Mouse (Mus musculus): Measurements from ENCODE around the gene Arhgef25. TPM values are rescaled to one million over a fixed set of nuclear protein-coding genes. Genes with fewer than 3 reads are reported as not detected.

Arhgef25 gene
- polyA plus RNA-seq, 1 experiment from 2014 or later, result 30.1 TPM

DNA sequence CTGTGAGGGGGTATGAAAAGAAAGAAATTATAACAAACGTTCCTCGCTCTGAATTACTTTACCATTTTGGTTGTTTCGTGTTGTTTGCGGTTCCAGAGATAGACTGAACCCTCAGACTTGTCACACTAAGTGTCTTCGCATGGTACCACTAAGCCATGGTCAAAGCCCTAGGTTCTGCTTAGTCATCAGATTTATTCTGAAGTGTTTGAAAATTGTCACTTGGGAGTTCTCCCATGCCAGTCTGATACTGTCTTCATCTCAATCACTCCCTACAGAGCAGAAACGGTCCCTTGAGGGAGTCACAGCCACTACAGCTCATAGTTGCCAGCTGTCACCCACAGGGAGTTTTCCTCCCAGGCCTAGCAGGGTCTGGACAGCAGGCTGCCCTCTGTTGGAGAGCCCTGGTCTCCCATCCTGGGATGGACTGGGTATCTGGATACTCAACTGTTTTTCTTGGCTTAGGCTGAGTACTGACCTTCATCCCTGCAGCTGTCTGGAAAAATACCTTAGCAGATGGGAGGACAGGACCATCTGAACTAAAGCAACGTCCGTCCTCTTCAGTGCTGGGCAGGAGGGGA, 36.5 kb upstream of the Arhgef25 start:
- no peak for ATAC-seq (ENCODE audit: low FRiP score)
- no peak overlapping the region for H3K9ac ChIP-seq (ENCODE audit: low read depth, low read length)

DNA sequence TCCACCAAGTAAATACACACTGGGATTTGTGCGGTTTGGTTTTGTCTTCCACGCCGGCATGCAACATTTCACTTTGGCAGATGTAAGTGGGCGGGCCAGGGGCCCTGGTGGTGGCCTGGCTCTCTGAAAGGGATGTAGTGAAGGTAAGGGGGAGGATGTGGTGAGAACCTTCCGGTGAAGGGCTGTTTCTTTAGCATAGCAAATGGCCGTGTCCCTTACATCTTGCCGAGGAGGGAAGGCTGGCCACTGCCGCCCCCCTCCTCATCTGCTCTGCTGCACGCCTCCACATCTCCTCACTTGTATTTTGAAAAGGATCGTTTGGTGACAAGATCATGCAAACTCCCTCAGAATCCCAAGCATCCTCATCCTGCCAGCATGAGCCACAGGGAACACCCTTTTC, 35.8 kb upstream of the Arhgef25 start:
- no peak for DNase-seq (ENCODE audit: low spot score)
- H3K27me3 ChIP-seq (ENCODE audit: control insufficient read depth, insufficient read depth, low read length), result peaks cover under 1% of the 10 kb centered on the region; the same call in 1 of the 2 replicates
- no peaks in the 10 kb centered on the region for H3K36me3 ChIP-seq (ENCODE audit: control insufficient read depth, insufficient read depth, low read length)
- ATAC-seq (ENCODE audit: low FRiP score), result no peak
- no peak overlapping the region for H3K27ac ChIP-seq (ENCODE audit: low read depth, low read length)
- H3K9me3 ChIP-seq (ENCODE audit: control insufficient read depth, low read length), result no peaks in the 10 kb centered on the region
- H3K4me1 ChIP-seq (replicated peaks; ENCODE audit: control insufficient read depth, insufficient read depth, low read length), result no peaks in the 10 kb centered on the region
- WGBS, result 21% methylated on average over 10 of the region's 10 CpGs
- no peak overlapping the region for H3K9ac ChIP-seq (ENCODE audit: low read depth, low read length)
- H3K4me3 ChIP-seq (ENCODE audit: low read depth, low read length), result no peak overlapping the region
- H3K4me2 ChIP-seq (replicated peaks; ENCODE audit: low read depth, low read length), result no peak overlapping the region

More for the DNA sequence above, 36.5 kb upstream of the Arhgef25 start:
- Histone ChIP-seq H3K36me3 (ENCODE audit: control insufficient read depth, insufficient read depth, low read length) (no peaks in the 10 kb centered on the region), H3K4me2 (replicated peaks; ENCODE audit: low read depth, low read length) (no peak overlapping the region), H3K4me1 (replicated peaks; ENCODE audit: control insufficient read depth, insufficient read depth, low read length) (no peaks in the 10 kb centered on the region), H3K4me3 (ENCODE audit: low read depth, low read length) (no peak overlapping the region), H3K9me3 (ENCODE audit: control insufficient read depth, low read length) (no peaks in the 10 kb centered on the region), H3K27ac (ENCODE audit: low read depth, low read length) (no peak overlapping the region), H3K27me3 (ENCODE audit: control insufficient read depth, insufficient read depth, low read length) (peaks cover 2% of the 10 kb centered on the region; the same call in 1 of the 2 replicates)
- WGBS, result 74% methylated on average over 8 of the region's 8 CpGs
- DNase-seq (ENCODE audit: low spot score), result peak; percentile 41

DNA sequence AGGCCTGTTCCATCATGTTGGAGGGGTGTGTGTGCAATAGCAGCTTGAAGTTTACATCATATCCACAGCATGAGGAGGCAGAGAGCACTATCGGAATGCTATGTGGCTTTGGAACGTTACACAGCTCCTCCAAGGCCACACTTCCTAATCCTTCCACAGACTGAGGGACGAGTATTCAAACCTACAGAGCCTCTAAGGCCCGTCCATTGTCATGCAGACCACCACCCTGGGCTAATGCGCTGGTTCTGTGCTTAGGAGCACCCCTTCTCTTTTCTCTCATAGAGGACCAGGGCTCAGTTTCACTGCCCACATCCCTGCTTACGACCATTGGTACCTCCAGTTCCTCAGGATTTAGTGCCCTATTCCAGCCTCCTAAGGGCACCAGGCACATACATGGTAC, 35.3 kb upstream of the Arhgef25 start:
- Histone ChIP-seq H3K27me3 (ENCODE audit: control insufficient read depth, insufficient read depth, low read length) (no peaks in the 10 kb centered on the region), H3K9ac (ENCODE audit: low read depth, low read length) (no peak overlapping the region), H3K27ac (ENCODE audit: low read depth, low read length) (no peak overlapping the region), H3K4me1 (replicated peaks; ENCODE audit: control insufficient read depth, insufficient read depth, low read length) (no peaks in the 10 kb centered on the region), H3K36me3 (ENCODE audit: control insufficient read depth, insufficient read depth, low read length) (no peaks in the 10 kb centered on the region), H3K9me3 (ENCODE audit: control insufficient read depth, low read length) (no peaks in the 10 kb centered on the region), H3K4me3 (ENCODE audit: low read depth, low read length) (no peak overlapping the region), H3K4me2 (replicated peaks; ENCODE audit: low read depth, low read length) (no peak overlapping the region)
- 25% methylated on average over 6 of the region's 6 CpGs for WGBS
- ATAC-seq (ENCODE audit: low FRiP score) (no peak), DNase-seq (ENCODE audit: low spot score) (no peak)

DNA sequence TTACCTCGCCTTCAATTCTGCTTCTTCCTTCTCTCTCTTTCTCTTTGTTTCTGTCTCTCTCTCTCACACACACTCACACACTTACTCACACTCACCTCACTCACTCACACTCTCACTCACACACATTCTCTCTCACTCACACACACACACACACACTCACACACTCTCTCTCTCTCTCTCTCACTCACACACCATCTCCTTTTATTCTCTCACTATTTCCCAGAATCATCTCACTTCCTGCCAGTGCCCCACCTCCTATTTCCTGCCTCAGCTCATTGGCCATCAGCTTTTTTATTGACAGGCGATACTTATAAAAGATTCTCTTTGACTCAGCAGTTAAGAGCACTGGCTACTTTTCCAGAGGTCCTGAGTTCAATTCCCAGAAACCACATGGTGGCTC, 28.5 kb upstream of the Arhgef25 start:
- 89% methylated on average over 2 of the region's 2 CpGs for WGBS
- H3K27me3 ChIP-seq (ENCODE audit: control insufficient read depth, insufficient read depth, low read length), result no peaks in the 10 kb centered on the region
- H3K4me2 ChIP-seq (replicated peaks; ENCODE audit: low read depth, low read length), result no peak overlapping the region
- H3K36me3 ChIP-seq (ENCODE audit: control insufficient read depth, insufficient read depth, low read length), result no peaks in the 10 kb centered on the region
- ATAC-seq (ENCODE audit: low FRiP score) (no peak), DNase-seq (ENCODE audit: low spot score) (no peak)
- no peak overlapping the region for H3K9ac ChIP-seq (ENCODE audit: low read depth, low read length)
- no peaks in the 10 kb centered on the region for H3K9me3 ChIP-seq (ENCODE audit: control insufficient read depth, low read length)
- no peaks in the 10 kb centered on the region for H3K4me1 ChIP-seq (replicated peaks; ENCODE audit: control insufficient read depth, insufficient read depth, low read length)
- no peak overlapping the region for H3K27ac ChIP-seq (ENCODE audit: low read depth, low read length)
- H3K4me3 ChIP-seq (ENCODE audit: low read depth, low read length), result no peak overlapping the region

DNA sequence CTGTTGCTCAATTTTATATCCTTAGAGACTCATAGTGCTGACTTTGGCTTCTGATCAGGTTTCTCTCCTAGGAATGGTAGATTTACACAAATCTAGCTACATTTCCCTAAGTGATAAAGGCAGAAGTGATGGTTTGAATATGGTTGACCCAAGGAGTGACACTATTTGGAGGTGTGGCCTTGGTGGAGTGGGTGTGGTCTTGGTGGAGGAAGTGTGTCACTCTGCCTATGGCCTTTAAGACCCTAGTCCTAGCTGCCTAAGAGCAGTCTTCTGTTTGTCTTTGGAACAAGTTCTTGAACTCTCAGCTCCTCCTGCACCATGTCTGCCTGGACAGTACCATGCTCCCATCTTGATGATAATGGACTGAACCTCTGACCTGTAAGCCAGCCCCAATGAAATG, 27.3 kb upstream of the Arhgef25 start:
- Histone ChIP-seq H3K4me2 (replicated peaks; ENCODE audit: low read depth, low read length) (no peak overlapping the region), H3K27me3 (ENCODE audit: control insufficient read depth, insufficient read depth, low read length) (no peaks in the 10 kb centered on the region), H3K9ac (ENCODE audit: low read depth, low read length) (no peak overlapping the region), H3K4me3 (ENCODE audit: low read depth, low read length) (no peak overlapping the region), H3K4me1 (replicated peaks; ENCODE audit: control insufficient read depth, insufficient read depth, low read length) (no peaks in the 10 kb centered on the region), H3K36me3 (ENCODE audit: control insufficient read depth, insufficient read depth, low read length) (no peaks in the 10 kb centered on the region), H3K27ac (ENCODE audit: low read depth, low read length) (no peak overlapping the region), H3K9me3 (ENCODE audit: control insufficient read depth, low read length) (no peaks in the 10 kb centered on the region)
- ATAC-seq (ENCODE audit: low FRiP score), result no peak
- DNase-seq (ENCODE audit: low spot score), result no peak

DNA sequence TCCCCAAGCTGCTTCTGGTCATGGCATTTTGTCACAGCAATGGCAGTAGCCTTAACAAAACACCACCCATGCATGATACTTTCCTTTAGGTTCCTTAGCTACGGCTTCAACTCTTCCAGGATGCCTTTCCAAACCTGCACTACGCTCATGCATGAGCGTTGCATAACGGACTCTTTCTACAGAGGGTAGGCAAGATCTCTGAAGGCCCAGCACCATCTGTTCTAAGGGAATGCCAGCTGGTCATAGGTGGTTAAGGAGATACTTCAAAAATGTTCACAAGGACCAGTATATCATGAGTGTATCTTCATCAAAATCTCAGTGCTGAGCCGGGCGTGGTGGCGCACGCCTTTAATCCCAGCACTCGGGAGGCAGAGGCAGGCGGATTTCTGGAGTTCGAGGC, 26.6 kb upstream of the Arhgef25 start:
- ATAC-seq (ENCODE audit: low FRiP score) (no peak), DNase-seq (ENCODE audit: low spot score) (no peak)
- H3K4me1 ChIP-seq (replicated peaks; ENCODE audit: control insufficient read depth, insufficient read depth, low read length), result no peaks in the 10 kb centered on the region
- no peak overlapping the region for H3K27ac ChIP-seq (ENCODE audit: low read depth, low read length)
- no peak overlapping the region for H3K4me2 ChIP-seq (replicated peaks; ENCODE audit: low read depth, low read length)
- no peak overlapping the region for H3K9ac ChIP-seq (ENCODE audit: low read depth, low read length)
- H3K27me3 ChIP-seq (ENCODE audit: control insufficient read depth, insufficient read depth, low read length), result no peaks in the 10 kb centered on the region
- no peaks in the 10 kb centered on the region for H3K9me3 ChIP-seq (ENCODE audit: control insufficient read depth, low read length)
- no peak overlapping the region for H3K4me3 ChIP-seq (ENCODE audit: low read depth, low read length)
- WGBS, result 96% methylated on average over 11 of the region's 11 CpGs
- no peaks in the 10 kb centered on the region for H3K36me3 ChIP-seq (ENCODE audit: control insufficient read depth, insufficient read depth, low read length)

DNA sequence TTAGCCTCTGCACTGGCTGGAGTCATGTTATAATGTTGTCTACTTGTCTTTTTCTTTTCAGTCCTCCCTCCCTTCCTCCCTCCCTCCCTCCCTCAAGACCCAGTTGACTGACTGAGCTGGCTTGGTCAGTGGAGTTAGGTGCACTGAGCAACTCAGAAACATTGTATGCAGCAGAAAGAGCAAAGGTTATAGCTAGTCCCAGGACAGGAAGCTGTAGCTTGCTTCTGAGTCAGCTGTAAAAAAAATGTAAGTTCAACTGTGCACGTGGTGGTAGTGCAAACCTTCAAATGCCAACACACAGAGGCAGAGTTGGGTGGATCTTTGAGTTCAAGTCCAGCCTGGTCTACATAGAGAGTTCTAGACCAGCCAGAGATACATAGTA, 24.5 kb upstream of the Arhgef25 start:
- Histone ChIP-seq H3K4me3 (ENCODE audit: low read depth, low read length) (no peak overlapping the region), H3K27me3 (ENCODE audit: control insufficient read depth, insufficient read depth, low read length) (no peaks in the 10 kb centered on the region), H3K9ac (ENCODE audit: low read depth, low read length) (no peak overlapping the region), H3K4me2 (replicated peaks; ENCODE audit: low read depth, low read length) (no peak overlapping the region), H3K36me3 (ENCODE audit: control insufficient read depth, insufficient read depth, low read length) (no peaks in the 10 kb centered on the region), H3K27ac (ENCODE audit: low read depth, low read length) (no peak overlapping the region), H3K4me1 (replicated peaks; ENCODE audit: control insufficient read depth, insufficient read depth, low read length) (0 out of 2 replicates have a peak, but pooled peaks cover 3% of the 10 kb centered on the region), H3K9me3 (ENCODE audit: control insufficient read depth, low read length) (no peaks in the 10 kb centered on the region)
- DNase-seq (ENCODE audit: low spot score) (no peak), ATAC-seq (ENCODE audit: low FRiP score) (no peak)
- WGBS, result 69% methylated on average over 1 of the region's 1 CpGs

DNA sequence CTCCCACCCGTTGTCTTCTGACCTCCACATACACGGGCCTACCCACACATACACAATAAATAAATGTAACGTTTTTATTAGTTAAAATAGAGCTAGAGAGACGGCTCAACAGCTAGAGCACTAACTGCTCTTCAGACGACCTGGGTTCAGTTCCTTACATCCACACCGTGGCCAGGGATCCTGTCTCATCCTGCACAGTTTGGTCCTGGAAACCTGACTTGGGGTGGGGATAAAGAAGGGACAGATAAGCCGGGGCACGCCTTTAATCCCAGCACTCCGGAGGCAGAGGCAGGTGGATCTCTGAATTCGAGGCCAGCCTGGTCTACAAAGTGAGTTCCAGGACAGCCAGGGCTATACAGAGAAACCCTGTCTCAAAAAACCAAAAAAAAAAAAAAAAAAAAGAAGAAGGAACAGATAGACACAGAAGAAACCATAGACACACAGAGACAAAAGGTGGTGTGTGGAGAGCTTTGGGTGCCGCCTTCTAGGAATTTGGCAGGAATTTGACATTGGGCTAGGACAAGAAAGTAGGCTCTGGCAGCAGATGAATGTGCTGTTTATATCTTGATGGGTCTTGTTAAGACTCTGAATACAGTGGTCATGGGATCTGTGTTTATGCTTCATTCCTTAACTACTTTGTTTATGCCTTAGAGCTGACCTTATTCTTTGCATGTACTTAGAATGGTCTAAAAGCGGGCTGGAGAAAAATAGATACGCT, 24.0 kb upstream of the Arhgef25 start:
- Histone ChIP-seq H3K27me3 (ENCODE audit: control insufficient read depth, insufficient read depth, low read length) (no peaks in the 10 kb centered on the region), H3K4me1 (replicated peaks; ENCODE audit: control insufficient read depth, insufficient read depth, low read length) (0 out of 2 replicates have a peak, but pooled peaks cover 3% of the 10 kb centered on the region), H3K9ac (ENCODE audit: low read depth, low read length) (no peak overlapping the region), H3K36me3 (ENCODE audit: control insufficient read depth, insufficient read depth, low read length) (no peaks in the 10 kb centered on the region), H3K4me3 (ENCODE audit: low read depth, low read length) (no peak overlapping the region), H3K9me3 (ENCODE audit: control insufficient read depth, low read length) (no peaks in the 10 kb centered on the region), H3K27ac (ENCODE audit: low read depth, low read length) (no peak overlapping the region), H3K4me2 (replicated peaks; ENCODE audit: low read depth, low read length) (no peak overlapping the region)
- no peak for ATAC-seq (ENCODE audit: low FRiP score)
- DNase-seq (ENCODE audit: low spot score), result no peak
- WGBS, result 86% methylated on average over 13 of the region's 13 CpGs

DNA sequence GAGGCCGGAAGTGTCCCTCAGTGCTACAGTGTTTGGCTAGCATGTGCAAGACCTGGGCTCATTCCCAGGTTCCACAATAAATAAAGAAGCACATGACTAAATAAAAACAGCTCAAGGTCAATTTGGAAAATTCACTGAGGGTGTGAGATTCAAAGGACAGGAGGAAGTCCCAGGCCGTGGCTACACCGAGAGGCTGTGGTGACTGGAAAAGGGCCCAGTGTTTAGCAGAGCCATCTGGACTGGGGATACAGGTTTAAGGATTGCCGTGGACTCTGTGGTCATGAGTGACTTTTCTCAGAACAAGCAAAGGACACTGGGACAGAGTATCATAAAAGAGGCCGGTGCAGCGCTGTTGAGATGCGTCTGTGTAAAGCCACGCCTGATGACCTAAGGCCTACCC, 23.4 kb upstream of the Arhgef25 start:
- Histone ChIP-seq H3K27me3 (ENCODE audit: control insufficient read depth, insufficient read depth, low read length) (no peaks in the 10 kb centered on the region), H3K4me1 (replicated peaks; ENCODE audit: control insufficient read depth, insufficient read depth, low read length) (0 out of 2 replicates have a peak, but pooled peaks cover 3% of the 10 kb centered on the region), H3K4me3 (ENCODE audit: low read depth, low read length) (no peak overlapping the region), H3K9ac (ENCODE audit: low read depth, low read length) (no peak overlapping the region), H3K9me3 (ENCODE audit: control insufficient read depth, low read length) (no peaks in the 10 kb centered on the region), H3K4me2 (replicated peaks; ENCODE audit: low read depth, low read length) (no peak overlapping the region), H3K36me3 (ENCODE audit: control insufficient read depth, insufficient read depth, low read length) (no peaks in the 10 kb centered on the region), H3K27ac (ENCODE audit: low read depth, low read length) (no peak overlapping the region)
- WGBS, result 91% methylated on average over 8 of the region's 8 CpGs
- DNase-seq (ENCODE audit: low spot score) (no peak), ATAC-seq (ENCODE audit: low FRiP score) (no peak)
